Mouse (Mus musculus): ENCODE results near the gene Slc9a4. TPM values are rescaled to one million over a fixed set of nuclear protein-coding genes. Genes with fewer than 3 reads are reported as not detected.

Gene Slc9a4
- not detected for total RNA-seq (2023)

GRCm38 (mm10) chr1:40579784-40580183 is at the start of gene Slc9a4:
Gene Slc9a4, plus strand, starts transcription at chr1:40580081.

Other genes starting within 250 kb of the Slc9a4 start
- 10 to 100 TPM in 1 of 2 experiments, 1 to 10 TPM in 1; 8.5 to 11.7 TPM for gene Il1rl1, start 150.5 kb upstream of the Slc9a4 start, total RNA-seq (2023)
- gene Il18r1, start 114.5 kb upstream of the Slc9a4 start, total RNA-seq (2023): 10 to 100 TPM; 22.7 to 28.9 TPM
- 100 to 1,000 TPM; 191 to 234 TPM for gene Il18rap, start 64.7 kb upstream of the Slc9a4 start, total RNA-seq (2023)
- under 1 TPM; 0.07 to 0.11 TPM for gene Slc9a2, start 100.5 kb downstream of the Slc9a4 start, total RNA-seq (2023)
- 1 to 10 TPM; 3.5 to 3.6 TPM for gene Mfsd9, start 210.6 kb downstream of the Slc9a4 start, total RNA-seq (2023)
- not detected for gene Tmem182, start 225.5 kb downstream of the Slc9a4 start, total RNA-seq (2023)

Measured in neutrophil, adult 59 days (primary cell).